Mouse (Mus musculus): ENCODE data around the gene Retreg1.
"Not testable (repeated sequence)": the region's sequence is repeated elsewhere in the genome, so short reads cannot be mapped to it uniquely, and the experiment has no call there.

Gene Retreg1

DNA sequence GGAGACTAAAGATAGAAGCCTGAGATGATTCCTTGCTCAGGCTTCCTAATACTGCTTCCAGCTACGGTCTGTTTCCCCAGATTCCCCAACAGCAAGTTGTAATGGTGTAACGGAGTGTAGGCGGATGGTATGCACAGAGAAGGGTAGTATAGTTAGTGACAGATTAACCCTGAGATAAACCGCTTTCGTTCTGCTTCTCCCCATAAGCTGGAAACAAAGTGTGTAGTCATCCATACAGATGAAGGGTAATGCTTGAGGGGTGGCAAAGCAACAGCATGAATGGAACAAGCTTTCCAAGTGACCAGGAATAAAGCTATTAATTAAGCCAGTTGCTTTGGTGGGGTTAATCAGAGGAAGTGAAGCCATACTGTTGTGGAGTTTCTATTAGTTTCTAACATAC, 156.6 kb downstream of the Retreg1 start:
- DNase-seq (ENCODE audit: low spot score in 2 of 2) = not testable (repeated sequence)

DNA sequence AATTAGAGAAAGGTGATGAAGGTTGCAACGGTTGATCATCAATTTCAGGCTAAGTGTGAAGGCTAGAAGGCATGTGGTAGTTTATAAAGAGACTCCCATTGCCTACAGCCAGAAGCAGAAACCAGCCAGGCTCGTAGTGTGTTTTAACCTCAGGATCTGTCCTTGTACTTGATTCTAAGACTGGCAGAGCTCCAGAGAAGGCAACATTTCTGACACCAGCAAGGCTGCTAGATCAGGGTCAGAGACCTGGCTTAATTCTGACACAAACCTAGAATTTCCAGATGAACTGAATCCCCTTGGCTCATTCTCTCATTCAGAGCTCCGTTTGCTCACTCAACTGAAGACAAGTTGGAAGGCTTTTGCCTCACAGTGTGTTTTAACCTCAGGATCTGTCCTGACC, 165.6 kb downstream of the Retreg1 start:
- DNase-seq (ENCODE audit: low spot score in 2 of 2) = no peak

DNA sequence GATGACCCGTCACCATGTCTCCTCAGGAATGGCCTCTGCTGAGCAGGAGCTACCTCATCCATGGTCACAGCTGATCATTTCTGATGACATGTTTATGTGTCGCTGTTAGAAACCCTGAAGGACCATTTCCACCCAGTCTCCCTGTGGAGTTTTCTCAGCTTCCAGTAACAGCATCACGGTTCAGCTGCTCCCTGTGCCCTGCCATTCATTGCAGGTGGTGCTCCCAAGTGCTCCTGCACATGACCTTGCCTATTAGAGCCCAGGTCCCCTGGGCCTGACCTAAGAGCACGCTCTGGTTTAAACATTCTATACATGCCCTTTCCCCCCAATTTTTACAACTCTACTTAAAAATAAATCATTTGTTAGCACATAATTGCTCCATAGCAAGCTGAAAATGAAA, 169.9 kb downstream of the Retreg1 start:
- DNase-seq (ENCODE audit: low spot score in 2 of 2) = no peak

GRCm38 (mm10) chr15:26015979-26016665, 173.1 kb downstream of the Retreg1 start:
- peak; percentile 82 to 83 for DNase-seq (ENCODE audit: low spot score in 2 of 2)

- DNase-seq (ENCODE audit: low spot score in 2 of 2) = no peak
Measured at GRCm38 (mm10) chr15:26021721-26022120, 178.7 kb downstream of the Retreg1 start.

DNA sequence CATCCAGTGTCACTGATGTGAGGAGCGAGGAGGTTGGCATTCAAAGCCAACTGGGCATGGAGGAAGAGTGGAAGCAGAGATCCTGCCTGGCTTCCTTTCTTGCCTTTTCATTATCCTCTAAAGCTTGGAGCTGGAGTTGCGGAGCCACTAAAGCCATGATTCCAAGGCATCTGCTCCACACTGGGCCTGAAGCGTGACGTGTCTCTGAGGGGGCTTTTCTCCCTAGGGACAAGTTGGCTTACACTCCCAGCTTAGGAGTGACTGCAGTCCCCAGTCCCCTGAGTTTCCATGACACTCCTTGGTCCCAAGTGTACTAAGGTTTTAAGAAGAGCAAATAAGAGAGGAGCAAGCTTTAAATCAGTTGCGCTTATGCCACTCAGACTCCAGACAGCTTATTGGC, 179.7 kb downstream of the Retreg1 start:
- no peak for DNase-seq (ENCODE audit: low spot score in 2 of 2)
